Mouse (Mus musculus) heart, postnatal 0 days (tissue): ENCODE results near the gene 4933406M09Rik. TPM values are rescaled to one million over a fixed set of nuclear protein-coding genes. Genes with fewer than 3 reads are reported as not detected.
A peak's percentile ranks its signal among the peaks of the same experiment; 100 is the strongest.

Source experiments
- ATAC-seq: fragments of 200-750 bp; cut with Nextera tagmentation; 2 replicates; pipeline ENCODE4 v1.8.0; 2017; ENCODE audit warnings: low read depth, moderate number of reproducible peaks, moderate library complexity; ENCODE audit not compliant: insufficient read depth
- DNase-seq: peaks from one replicate; pipeline ENCODE4 v3.0.0-alpha.2; 2016; ENCODE audit warnings: low spot score
- H3K27ac ChIP-seq: fragments of 300-500 bp; sonication (generic); 2 replicates; pipeline ENCODE4 v1.5.1; 2014; ENCODE audit warnings: low read depth, mild to moderate bottlenecking
- H3K27me3 ChIP-seq: fragments of 300-500 bp; sonication (generic); 2 replicates; pipeline ENCODE4 v1.6.1; 2014; ENCODE audit warnings: low read length, mixed read lengths; ENCODE audit not compliant: control insufficient read depth, insufficient read depth
- H3K36me3 ChIP-seq: fragments of 300-500 bp; sonication (generic); replicated peaks from 2 replicates; pipeline ENCODE4 v1.6.1; 2014; ENCODE audit warnings: low read length, mixed read lengths; ENCODE audit not compliant: control insufficient read depth, insufficient read depth
- H3K4me1 ChIP-seq: fragments of 300-500 bp; sonication (generic); 2 replicates; pipeline ENCODE4 v1.6.1; 2014; ENCODE audit warnings: antibody characterized with exemption; ENCODE audit not compliant: control insufficient read depth, insufficient read depth
- H3K4me2 ChIP-seq: fragments of 300-500 bp; sonication (generic); 2 replicates; pipeline ENCODE4 v1.6.1; 2014; ENCODE audit warnings: low read depth, mild to moderate bottlenecking, low read length, moderate library complexity
- H3K4me3 ChIP-seq: fragments of 300-500 bp; sonication (generic); 2 replicates; pipeline ENCODE4 v1.5.1; 2014; ENCODE audit warnings: low read depth, low read length
- H3K9ac ChIP-seq: fragments of 300-500 bp; sonication (generic); replicated peaks from 2 replicates; pipeline ENCODE4 v1.6.1; 2014; ENCODE audit warnings: low read depth, low read length, mixed read lengths
- H3K9me3 ChIP-seq: fragments of 300-500 bp; sonication (generic); replicated peaks from 2 replicates; pipeline ENCODE4 v1.6.1; 2016; ENCODE audit warnings: low read length; ENCODE audit not compliant: control insufficient read depth
- CTCF ChIP-seq: IDR thresholded peaks from 2 replicates; pipeline ENCODE4 v1.5.1; 2016; ENCODE audit warnings: antibody characterized with exemption, control low read depth, low read depth
- EP300 ChIP-seq: IDR thresholded peaks from 2 replicates; pipeline ENCODE4 v1.6.1; 2016; ENCODE audit warnings: antibody characterized with exemption, low read depth
- WGBS: fragments of 180-500 bp; shearing (Covaris S2); extraction: QIAGEN DNeasy Blood & Tissue Kit; methylation state at CpG from one replicate; pipeline ENCODE4 v1.1.7; 2014; 5-methylcytosine and 5-hydroxymethylcytosine counted together
- polyA plus RNA-seq: library from polyadenylated mRNA; unstranded; fragments of >200 nt; fragmentation: Nextera tagmentation; extraction: Ambion mirVana; gene quantifications from 2 replicates; pipeline ENCODE4 v1.2.1, GENCODE M21; 2015
- total RNA-seq: library from RNA; depleted of rRNA; stranded (reverse); fragments of >200 nt; gene quantifications from 2 replicates; pipeline ENCODE4 v1.2.3, GENCODE M21; 2014; ENCODE audit warnings: low replicate concordance

Gene 4933406M09Rik
- total and polyA plus RNA-seq, 2 experiments from 2014 or later, result not detected

- Histone ChIP-seq H3K27me3 (no peaks in the 10 kb centered on the region), H3K4me2 (peak overlapping the region; percentile 4), H3K27ac (peak overlapping the region; percentile 71), H3K9me3 (no peaks in the 10 kb centered on the region), H3K4me1 (peaks cover 38% of the 10 kb centered on the region), H3K4me3 (no peak overlapping the region), H3K36me3 (peaks cover 29% of the 10 kb centered on the region), H3K9ac (no peak overlapping the region)
- ATAC-seq (no peak), DNase-seq (peak; percentile 57)
- 42% methylated on average over 5 of the region's 5 CpGs for WGBS
- no peak for TF ChIP-seq CTCF
- TF ChIP-seq EP300, result no peak
Observed at GRCm38 (mm10) chr1:134419751-134420458, 34.2 kb downstream of the 4933406M09Rik start.

- ATAC-seq, result no peak
- no peak overlapping the region for H3K27ac ChIP-seq
- 66% methylated on average over 10 of the region's 10 CpGs for WGBS
- DNase-seq, result no peak
- H3K4me1 ChIP-seq, result peaks cover 15% of the 10 kb centered on the region
- peaks cover 64% of the 10 kb centered on the region for H3K36me3 ChIP-seq
- no peak overlapping the region for H3K4me2 ChIP-seq
- no peaks in the 10 kb centered on the region for H3K27me3 ChIP-seq
- TF ChIP-seq CTCF (no peak), EP300 (no peak)
- no peaks in the 10 kb centered on the region for H3K9me3 ChIP-seq
- no peak overlapping the region for H3K9ac ChIP-seq
- no peak overlapping the region for H3K4me3 ChIP-seq
Observed at GRCm38 (mm10) chr1:134423911-134424310, 38.2 kb downstream of the 4933406M09Rik start.

DNA sequence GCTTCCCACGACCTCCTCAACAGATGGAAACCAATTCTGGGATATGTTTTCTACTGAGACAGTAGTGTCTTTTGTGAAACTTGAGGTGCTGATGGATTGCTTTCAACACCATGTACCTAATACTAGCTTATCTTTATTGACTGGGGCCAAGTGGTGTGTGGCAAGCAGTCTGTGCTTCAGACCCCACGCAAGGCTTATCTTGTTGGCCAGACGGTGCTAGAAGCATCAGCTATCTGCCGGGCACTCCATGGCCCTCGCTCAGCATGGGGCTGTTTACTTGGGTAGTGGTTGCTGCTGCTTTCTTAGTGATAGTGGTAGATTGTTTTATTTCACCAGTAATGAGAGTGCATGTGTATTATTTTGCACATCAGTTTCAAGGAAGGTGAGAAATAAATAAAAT is 40.5 kb downstream of the 4933406M09Rik start:
- H3K9ac ChIP-seq, result no peak overlapping the region
- H3K4me2 ChIP-seq, result no peak overlapping the region
- H3K9me3 ChIP-seq, result no peaks in the 10 kb centered on the region
- H3K4me1 ChIP-seq, result no peaks in the 10 kb centered on the region
- 27% methylated on average over 5 of the region's 5 CpGs for WGBS
- no peaks in the 10 kb centered on the region for H3K27me3 ChIP-seq
- peaks cover 84% of the 10 kb centered on the region for H3K36me3 ChIP-seq
- ATAC-seq (no peak), DNase-seq (no peak)
- H3K27ac ChIP-seq, result no peak overlapping the region
- no peak overlapping the region for H3K4me3 ChIP-seq
- TF ChIP-seq EP300, result no peak
- no peak for TF ChIP-seq CTCF

- no peak overlapping the region for H3K4me3 ChIP-seq
- WGBS, result 82% methylated on average over 10 of the region's 10 CpGs
- H3K36me3 ChIP-seq, result peaks cover 51% of the 10 kb centered on the region
Observed at GRCm38 (mm10) chr1:134433002-134433401, 47.3 kb downstream of the 4933406M09Rik start.

DNA sequence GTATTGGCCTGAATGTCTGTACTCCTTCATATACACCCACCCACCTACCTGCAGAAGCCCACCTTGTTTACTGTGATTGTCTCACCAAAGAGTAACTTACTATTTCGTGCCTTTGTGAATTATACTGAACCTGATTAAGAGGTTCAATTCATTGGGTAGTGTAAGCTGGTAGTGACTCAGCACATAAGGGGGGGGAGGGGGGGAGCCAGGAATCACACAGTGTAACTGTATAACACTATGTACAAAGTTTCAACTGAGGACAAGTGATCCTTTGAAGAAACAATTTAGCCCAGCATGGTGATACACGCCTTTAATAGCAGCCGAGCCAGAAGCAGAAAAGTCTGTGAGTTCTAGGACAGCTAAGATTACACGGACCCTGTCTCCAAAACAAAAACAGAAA is 47.7 kb downstream of the 4933406M09Rik start:
- no peaks in the 10 kb centered on the region for H3K27me3 ChIP-seq
- no peaks in the 10 kb centered on the region for H3K4me1 ChIP-seq
- H3K27ac ChIP-seq, result no peak overlapping the region
- peaks cover 46% of the 10 kb centered on the region for H3K36me3 ChIP-seq
- ATAC-seq, result no peak
- H3K9ac ChIP-seq, result no peak overlapping the region
- H3K4me3 ChIP-seq, result no peak overlapping the region
- H3K9me3 ChIP-seq, result no peaks in the 10 kb centered on the region
- no peak for DNase-seq
- TF ChIP-seq CTCF (no peak), EP300 (no peak)
- WGBS, result 86% methylated on average over 4 of the region's 4 CpGs
- H3K4me2 ChIP-seq, result no peak overlapping the region

More at GRCm38 (mm10) chr1:134433002-134433401, 47.3 kb downstream of the 4933406M09Rik start:
- Histone ChIP-seq H3K4me1 (no peaks in the 10 kb centered on the region), H3K4me2 (no peak overlapping the region), H3K9ac (no peak overlapping the region), H3K9me3 (no peaks in the 10 kb centered on the region), H3K27ac (no peak overlapping the region), H3K27me3 (no peaks in the 10 kb centered on the region)
- no peak for DNase-seq
- TF ChIP-seq CTCF (no peak), EP300 (no peak)
- no peak for ATAC-seq

DNA sequence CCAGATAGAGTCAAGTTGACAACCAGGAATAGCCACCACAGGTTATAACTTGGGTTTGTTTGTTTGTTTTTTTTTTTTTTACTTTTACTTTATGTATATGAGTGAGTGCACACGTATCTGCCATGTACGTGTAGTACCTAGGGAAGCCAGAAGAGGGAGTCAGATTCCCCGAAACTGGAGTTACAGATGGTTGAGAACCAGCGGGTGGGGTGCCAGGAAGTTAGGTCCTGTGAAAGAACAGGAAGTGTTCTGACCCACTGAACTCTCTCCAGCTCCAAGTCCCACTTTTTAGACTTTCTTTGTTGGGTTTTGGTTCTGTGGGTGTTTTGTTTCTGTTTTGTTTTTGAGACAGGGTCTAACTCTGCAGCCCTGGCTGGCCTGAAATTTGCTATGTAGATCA is 49.7 kb downstream of the 4933406M09Rik start:
- Histone ChIP-seq H3K36me3 (peaks cover 28% of the 10 kb centered on the region), H3K4me3 (no peak overlapping the region), H3K4me1 (no peaks in the 10 kb centered on the region), H3K27ac (no peak overlapping the region), H3K9ac (no peak overlapping the region), H3K4me2 (no peak overlapping the region), H3K9me3 (no peaks in the 10 kb centered on the region), H3K27me3 (no peaks in the 10 kb centered on the region)
- whole genome bisulfite sequencing, result 36% methylated on average over 4 of the region's 4 CpGs
- DNase-seq (no peak), ATAC-seq (no peak)
- TF ChIP-seq CTCF (peak; percentile 28; the same call in 1 of the 2 replicates), EP300 (no peak)
